Mouse (Mus musculus): ENCODE measurements around the gene Irf2bpl.

Gene Irf2bpl

GRCm38 (mm10) chr12:86859924-86860790, 24.4 kb downstream of the Irf2bpl start:
- DNase-seq (ENCODE audit: low read depth, low spot score), result no peak

GRCm38 (mm10) chr12:86858983-86859872, 25.4 kb downstream of the Irf2bpl start:
- no peak for DNase-seq (ENCODE audit: low read depth, low spot score)

- no peak for DNase-seq (ENCODE audit: low read depth, low spot score)
Measured at GRCm38 (mm10) chr12:86858498-86858897, 26.1 kb downstream of the Irf2bpl start.

GRCm38 (mm10) chr12:86857290-86857689, 27.3 kb downstream of the Irf2bpl start:
- no peak for DNase-seq (ENCODE audit: low read depth, low spot score)

GRCm38 (mm10) chr12:86855670-86856069, 28.9 kb downstream of the Irf2bpl start:
- peak; percentile 73 for DNase-seq (ENCODE audit: low read depth, low spot score)

- DNase-seq (ENCODE audit: low read depth, low spot score), result no peak
Measured at GRCm38 (mm10) chr12:86853516-86853915, 31.1 kb downstream of the Irf2bpl start.

- DNase-seq (ENCODE audit: low read depth, low spot score), result no peak
Measured at GRCm38 (mm10) chr12:86851313-86851712, 33.3 kb downstream of the Irf2bpl start.

- no peak for DNase-seq (ENCODE audit: low read depth, low spot score)
Measured at GRCm38 (mm10) chr12:86850746-86851145, 33.9 kb downstream of the Irf2bpl start.

- no peak for DNase-seq (ENCODE audit: low read depth, low spot score)
Measured at GRCm38 (mm10) chr12:86849945-86850626, 34.5 kb downstream of the Irf2bpl start.

GRCm38 (mm10) chr12:86842866-86843459, 41.6 kb downstream of the Irf2bpl start:
- DNase-seq (ENCODE audit: low read depth, low spot score), result no peak

- DNase-seq (ENCODE audit: low read depth, low spot score), result no peak
Measured at GRCm38 (mm10) chr12:86840526-86840925, 44.1 kb downstream of the Irf2bpl start.

- DNase-seq (ENCODE audit: low read depth, low spot score), result no peak
Measured at GRCm38 (mm10) chr12:86838181-86838580, 46.4 kb downstream of the Irf2bpl start.

GRCm38 (mm10) chr12:86836431-86837047, 48.1 kb downstream of the Irf2bpl start:
- peak; percentile 47 for DNase-seq (ENCODE audit: low read depth, low spot score)

- no peak for DNase-seq (ENCODE audit: low read depth, low spot score)
Measured at GRCm38 (mm10) chr12:86835899-86836298, 48.7 kb downstream of the Irf2bpl start.

- DNase-seq (ENCODE audit: low read depth, low spot score), result no peak
Measured at GRCm38 (mm10) chr12:86834416-86834772, 50.2 kb downstream of the Irf2bpl start.

GRCm38 (mm10) chr12:86833711-86834415, 50.7 kb downstream of the Irf2bpl start:
- DNase-seq (ENCODE audit: low read depth, low spot score), result no peak

GRCm38 (mm10) chr12:86832551-86833182, 51.9 kb downstream of the Irf2bpl start:
- DNase-seq (ENCODE audit: low read depth, low spot score), result no peak

- DNase-seq (ENCODE audit: low read depth, low spot score), result peak; percentile 78
Measured at GRCm38 (mm10) chr12:86831591-86832550, 52.7 kb downstream of the Irf2bpl start.
